Comparison of ENCODE assay signal across 8 mouse cellular contexts in genomic region chr19:4191528-4192250, GRCm38 (mm10). TPM values are rescaled to one million over a fixed set of nuclear protein-coding genes. Genes with fewer than 3 reads are reported as not detected.
DNase-seq lines count a peak whose midpoint lies in the region; ATAC-seq lines count a peak whose summit lies in the region.

Gene Ppp1ca (plus strand): TSS chr19:4192065.

- H3K4me3 ChIP-seq in hindbrain, embryonic 14.5 days (replicated peaks; ENCODE audit: low read length) = peak within 1 kb of the TSS; percentile 97

- peaks cover 36% of the 10 kb centered on the region for H3K36me3 ChIP-seq in hindbrain, embryonic 14.5 days (replicated peaks; ENCODE audit: control insufficient read depth, insufficient read depth)

- 7% methylated on average over 42 of the region's 47 CpGs for WGBS in hindbrain, embryonic 14.5 days

- peak; percentile 94 for DNase-seq in R1 (ENCODE audit: low read depth, low spot score)
- peak; percentile 96 to 99 for DNase-seq in cerebellum, postnatal 25 days
- peak; percentile 70 to 88 for DNase-seq in frontal cortex, postnatal 25 days (ENCODE audit: low spot score in 2 of 2)
- peak; percentile 92 for DNase-seq in hindbrain, embryonic 14.5 days (ENCODE audit: low spot score)
- peak; percentile 91 for DNase-seq in layer of hippocampus, postnatal 36 days
- peak; percentile 97 to 98 for DNase-seq in lung, postnatal 4 days
- peak; percentile 96 for DNase-seq in retina, postnatal 7 days (ENCODE audit: low read depth, low spot score)
- DNase-seq in urinary bladder, adult 2 months (ENCODE audit: low spot score) = peak; percentile 94

- no peaks in the 10 kb centered on the region for H3K27me3 ChIP-seq in hindbrain, embryonic 14.5 days (ENCODE audit: control insufficient read depth, insufficient read depth, low read length)

- H3K4me1 ChIP-seq in hindbrain, embryonic 14.5 days (replicated peaks; ENCODE audit: control insufficient read depth, insufficient read depth, low read length) = peaks cover 12% of the 10 kb centered on the region

- peak; percentile 92 for ATAC-seq in hindbrain, embryonic 14.5 days (ENCODE audit: low FRiP score)

- no peaks in the 10 kb centered on the region for H3K9me3 ChIP-seq in hindbrain, embryonic 14.5 days (ENCODE audit: control insufficient read depth, low read length)

- H3K9ac ChIP-seq in hindbrain, embryonic 14.5 days = peak within 1 kb of the TSS; percentile 98

- H3K4me2 ChIP-seq in hindbrain, embryonic 14.5 days (replicated peaks) = peak within 1 kb of the TSS; percentile 65

- peak within 1 kb of the TSS; percentile 90 for H3K27ac ChIP-seq in hindbrain, embryonic 14.5 days

RNA-seq across cellular contexts. Expression of gene Ppp1ca, which starts in this region (rescaled TPM):
- 581 and 604 TPM in 2 replicates for polyA plus RNA-seq in hindbrain, embryonic 14.5 days (2014; fragmentation: Nextera tagmentation; extraction: Ambion mirVana)
- 100 to 1,000 TPM; 255 to 265 TPM for total RNA-seq in layer of hippocampus, postnatal 36 days (2021)
- 257 and 304 TPM in 2 replicates for polyA plus RNA-seq in urinary bladder, adult 2 months (2012; rRNA removed)

Comparison
In these comparisons a context has a peak if more than half of its experiments do, and no peak if none do; other contexts are left out.
1. Peak in every context shown above with its lines: DNase-seq, ATAC-seq, H3K4me3 ChIP-seq and H3K27ac ChIP-seq.